Mouse (Mus musculus) hindbrain, embryonic 14.5 days (tissue): ENCODE results near the gene Izumo4. TPM values are rescaled to one million over a fixed set of nuclear protein-coding genes. Genes with fewer than 3 reads are reported as not detected.

Experiments used
- ATAC-seq: fragments of 200-750 bp; cut with Nextera tagmentation; 2 replicates; pipeline ENCODE4 v1.8.0; 2017; ENCODE audit warnings: moderate number of reproducible peaks, mild to moderate bottlenecking, moderate TSS enrichment, moderate library complexity; ENCODE audit not compliant: low FRiP score
- DNase-seq: peaks from one replicate; pipeline ENCODE4 v3.0.0-alpha.2; 2015; ENCODE audit warnings: low spot score
- H3K27ac ChIP-seq: fragments of 300-500 bp; sonication (generic); 2 replicates; pipeline ENCODE4 v1.5.1; 2014; ENCODE audit warnings: mild to moderate bottlenecking, moderate library complexity
- H3K27me3 ChIP-seq: fragments of 300-500 bp; sonication (generic); 2 replicates; pipeline ENCODE4 v1.6.1; 2014; ENCODE audit warnings: mild to moderate bottlenecking, low read length, mixed read lengths; ENCODE audit not compliant: control insufficient read depth, insufficient read depth
- H3K36me3 ChIP-seq: fragments of 300-500 bp; sonication (generic); replicated peaks from 2 replicates; pipeline ENCODE4 v1.6.1; 2014; ENCODE audit not compliant: control insufficient read depth, insufficient read depth
- H3K4me1 ChIP-seq: fragments of 300-500 bp; sonication (generic); replicated peaks from 2 replicates; pipeline ENCODE4 v1.6.1; 2014; ENCODE audit warnings: antibody characterized with exemption, low read length, mixed read lengths; ENCODE audit not compliant: control insufficient read depth, insufficient read depth
- H3K4me2 ChIP-seq: fragments of 300-500 bp; sonication (generic); replicated peaks from 2 replicates; pipeline ENCODE4 v1.6.1; 2014; ENCODE audit warnings: mild to moderate bottlenecking, moderate library complexity
- H3K4me3 ChIP-seq: fragments of 300-500 bp; sonication (generic); replicated peaks from 2 replicates; pipeline ENCODE4 v1.5.1; 2014; ENCODE audit warnings: mild to moderate bottlenecking, low read length
- H3K9ac ChIP-seq: fragments of 300-500 bp; sonication (generic); 2 replicates; pipeline ENCODE4 v1.6.1; 2014
- H3K9me3 ChIP-seq: fragments of 300-500 bp; sonication (generic); 2 replicates; pipeline ENCODE4 v1.6.1; 2016; ENCODE audit warnings: low read length; ENCODE audit not compliant: control insufficient read depth
- WGBS: fragments of 180-500 bp; shearing (Covaris S2); extraction: QIAGEN DNeasy Blood & Tissue Kit; methylation state at CpG from one replicate; pipeline ENCODE4 v1.1.7; 2014; 5-methylcytosine and 5-hydroxymethylcytosine counted together
- polyA plus RNA-seq: library from polyadenylated mRNA; unstranded; fragments of >200 nt; fragmentation: Nextera tagmentation; extraction: Ambion mirVana; gene quantifications from 2 replicates; pipeline ENCODE4 v1.2.1, GENCODE M21; 2014

The Izumo4 gene
- polyA plus RNA-seq, 1 experiment from 2014 or later = 20.4 TPM

DNA sequence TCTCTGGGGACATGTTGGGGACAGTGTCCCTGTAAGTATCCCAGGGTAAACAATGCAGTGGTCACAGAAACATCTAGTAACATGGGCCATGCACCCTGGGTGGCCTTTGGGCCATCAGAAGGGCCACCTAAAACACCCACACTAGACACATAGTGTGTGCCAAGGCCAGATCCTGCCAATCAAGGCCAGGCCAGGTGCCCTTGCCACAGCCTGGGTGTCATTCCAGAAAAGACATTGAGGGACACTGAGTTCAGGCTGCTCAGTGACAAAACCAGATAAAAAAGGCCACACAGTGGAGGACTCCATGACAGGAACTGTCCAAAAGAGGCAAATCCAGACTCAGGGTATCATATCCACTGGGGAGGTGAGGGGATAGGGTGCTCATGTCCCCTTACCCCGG, 18.3 kb upstream of the Izumo4 start:
- no peak overlapping the region for H3K4me3 ChIP-seq
- peaks cover 50% of the 10 kb centered on the region for H3K36me3 ChIP-seq
- ATAC-seq = no peak

GRCm38 (mm10) chr10:80684214-80684613, 17.8 kb upstream of the Izumo4 start:
- DNase-seq (no peak), ATAC-seq (no peak)
- WGBS = 57% methylated on average over 6 of the region's 6 CpGs
- no peaks in the 10 kb centered on the region for H3K9me3 ChIP-seq
- no peaks in the 10 kb centered on the region; the same call in 1 of the 2 replicates for H3K4me1 ChIP-seq
- H3K4me3 ChIP-seq = no peak overlapping the region
- H3K9ac ChIP-seq = no peak overlapping the region
- no peak overlapping the region for H3K27ac ChIP-seq
- H3K36me3 ChIP-seq = peaks cover 55% of the 10 kb centered on the region
- H3K4me2 ChIP-seq = no peak overlapping the region
- H3K27me3 ChIP-seq = no peaks in the 10 kb centered on the region

More for the DNA sequence above, 18.3 kb upstream of the Izumo4 start:
- Histone ChIP-seq H3K4me1 (peaks cover 6% of the 10 kb centered on the region; the same call in 1 of the 2 replicates), H3K27me3 (no peaks in the 10 kb centered on the region), H3K9ac (no peak overlapping the region), H3K4me2 (no peak overlapping the region), H3K27ac (no peak overlapping the region), H3K9me3 (no peaks in the 10 kb centered on the region)
- WGBS = 89% methylated on average over 1 of the region's 1 CpGs
- no peak for DNase-seq

DNA sequence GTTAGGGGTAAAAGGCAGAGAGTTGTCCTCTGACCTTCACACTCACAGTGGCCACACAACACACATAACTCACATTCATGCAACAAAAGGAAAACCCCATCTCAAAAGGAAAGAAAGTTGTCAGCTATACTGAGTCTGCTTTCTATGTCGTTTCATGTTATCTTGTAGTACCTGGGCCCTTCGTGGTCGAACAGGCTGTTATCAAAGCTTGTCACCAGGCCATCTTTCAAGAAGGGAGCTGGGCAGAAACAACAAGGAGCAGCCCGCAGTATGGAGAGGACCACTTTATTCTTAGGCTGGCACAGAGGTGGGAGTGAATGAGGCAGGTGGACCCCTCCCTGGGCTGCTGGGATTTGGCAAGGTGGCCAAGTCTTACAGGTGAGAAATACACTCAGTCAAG, 17.0 kb upstream of the Izumo4 start:
- no peaks in the 10 kb centered on the region for H3K4me1 ChIP-seq
- H3K27ac ChIP-seq = no peak overlapping the region
- H3K4me2 ChIP-seq = no peak overlapping the region
- H3K9ac ChIP-seq = no peak overlapping the region
- no peaks in the 10 kb centered on the region for H3K9me3 ChIP-seq
- peaks cover 63% of the 10 kb centered on the region for H3K36me3 ChIP-seq
- no peaks in the 10 kb centered on the region for H3K27me3 ChIP-seq
- 91% methylated on average over 4 of the region's 4 CpGs for WGBS
- no peak for ATAC-seq
- no peak overlapping the region for H3K4me3 ChIP-seq
- no peak for DNase-seq

DNA sequence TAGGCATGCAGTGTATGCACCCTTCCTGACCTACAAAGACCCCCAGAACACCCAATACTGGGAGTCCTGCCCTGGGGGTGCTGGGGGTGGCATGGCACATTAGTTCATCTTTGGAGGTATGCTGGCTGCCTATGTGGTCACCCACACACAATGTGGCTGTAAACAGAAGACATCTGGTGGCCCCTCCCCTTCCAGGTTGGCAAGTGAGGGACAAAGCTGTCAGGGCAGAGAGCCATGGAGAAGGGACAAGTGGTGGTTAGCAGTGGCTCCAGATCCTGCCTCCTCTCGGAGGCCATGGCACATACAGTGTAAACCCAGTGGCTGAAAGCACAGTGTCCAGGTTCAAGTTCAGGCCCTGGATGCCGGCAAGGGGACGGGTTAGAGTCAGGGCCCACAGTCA, 15.4 kb upstream of the Izumo4 start:
- DNase-seq (no peak), ATAC-seq (no peak)
- H3K4me3 ChIP-seq = no peak overlapping the region
- no peaks in the 10 kb centered on the region for H3K27me3 ChIP-seq
- WGBS = 94% methylated on average over 3 of the region's 3 CpGs
- no peak overlapping the region for H3K27ac ChIP-seq
- no peaks in the 10 kb centered on the region for H3K4me1 ChIP-seq
- no peaks in the 10 kb centered on the region for H3K9me3 ChIP-seq
- no peak overlapping the region for H3K9ac ChIP-seq
- peaks cover 79% of the 10 kb centered on the region for H3K36me3 ChIP-seq
- H3K4me2 ChIP-seq = no peak overlapping the region

DNA sequence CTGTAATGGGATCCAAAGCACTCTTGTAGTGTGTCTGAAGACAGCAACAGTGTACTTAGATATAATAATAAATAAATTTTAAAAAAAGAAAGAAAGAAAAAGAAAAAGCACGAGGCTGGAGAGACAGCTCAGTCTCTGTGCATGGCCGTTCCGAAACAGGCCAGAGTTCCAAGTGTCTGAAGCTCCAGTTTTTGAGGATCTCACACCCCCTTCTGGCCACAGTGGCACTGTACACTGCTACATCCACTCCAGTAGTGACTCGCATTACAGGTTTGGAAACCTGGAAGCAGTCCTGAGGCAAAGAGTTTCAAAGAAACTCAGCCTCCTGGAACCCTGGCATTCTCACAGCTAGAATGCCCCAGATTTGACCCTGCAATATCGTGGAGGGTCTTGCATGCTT, 14.1 kb upstream of the Izumo4 start:
- Histone ChIP-seq H3K4me2 (no peak overlapping the region), H3K27me3 (no peaks in the 10 kb centered on the region), H3K27ac (no peak overlapping the region), H3K9me3 (no peaks in the 10 kb centered on the region), H3K4me1 (no peaks in the 10 kb centered on the region), H3K4me3 (no peak overlapping the region), H3K9ac (no peak overlapping the region), H3K36me3 (peaks cover 79% of the 10 kb centered on the region)
- WGBS = 46% methylated on average over 5 of the region's 5 CpGs
- DNase-seq = peak; percentile 52
- ATAC-seq = no peak

DNA sequence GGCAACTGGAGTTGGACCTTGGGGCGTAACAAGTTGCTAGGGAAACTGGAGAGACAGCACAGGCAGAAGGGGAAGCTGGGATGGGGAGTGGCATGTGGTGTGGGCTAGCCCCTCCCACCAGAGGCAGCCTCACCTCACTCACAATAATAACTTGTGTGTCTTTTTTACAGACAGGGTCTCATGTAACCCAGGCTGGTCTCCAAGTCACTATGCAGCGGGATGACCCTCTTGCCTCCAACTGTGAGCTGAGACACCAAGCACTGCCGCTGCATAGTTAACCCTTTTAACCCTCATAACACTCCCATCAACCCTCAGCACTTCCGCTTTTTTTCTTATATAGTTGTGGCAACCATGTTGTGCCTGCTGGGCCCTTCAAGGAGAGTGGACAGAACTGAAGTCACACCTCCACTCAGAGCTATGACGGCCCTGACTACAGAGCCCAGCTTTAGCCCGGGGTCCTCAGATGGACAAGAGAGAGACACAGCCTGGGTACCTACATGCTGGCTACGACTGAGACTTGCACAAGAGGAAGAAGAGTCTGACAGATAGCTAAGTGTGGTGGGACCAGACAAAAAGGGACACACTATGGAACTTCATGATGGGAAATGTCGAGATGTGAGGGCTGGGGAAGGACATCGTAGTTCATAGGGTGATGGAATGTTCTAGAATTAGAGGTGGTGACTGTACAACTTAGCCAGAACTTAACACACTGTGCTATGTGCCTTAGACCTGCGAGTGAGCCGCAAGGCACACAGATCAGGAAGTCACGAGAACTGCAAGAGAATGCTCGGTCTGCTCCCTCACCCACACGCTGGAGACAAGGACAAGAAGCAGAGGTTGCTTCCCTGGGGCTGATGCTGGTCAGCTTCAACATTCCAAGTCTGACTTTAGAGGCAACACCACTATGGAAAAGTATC, 9.5 kb upstream of the Izumo4 start:
- Histone ChIP-seq H3K36me3 (peaks cover 54% of the 10 kb centered on the region), H3K4me2 (no peak overlapping the region), H3K4me1 (no peaks in the 10 kb centered on the region), H3K4me3 (no peak overlapping the region), H3K9ac (no peak overlapping the region), H3K27me3 (no peaks in the 10 kb centered on the region), H3K9me3 (no peaks in the 10 kb centered on the region), H3K27ac (no peak overlapping the region)
- WGBS = 82% methylated on average over 14 of the region's 14 CpGs
- ATAC-seq = no peak
- no peak for DNase-seq

DNA sequence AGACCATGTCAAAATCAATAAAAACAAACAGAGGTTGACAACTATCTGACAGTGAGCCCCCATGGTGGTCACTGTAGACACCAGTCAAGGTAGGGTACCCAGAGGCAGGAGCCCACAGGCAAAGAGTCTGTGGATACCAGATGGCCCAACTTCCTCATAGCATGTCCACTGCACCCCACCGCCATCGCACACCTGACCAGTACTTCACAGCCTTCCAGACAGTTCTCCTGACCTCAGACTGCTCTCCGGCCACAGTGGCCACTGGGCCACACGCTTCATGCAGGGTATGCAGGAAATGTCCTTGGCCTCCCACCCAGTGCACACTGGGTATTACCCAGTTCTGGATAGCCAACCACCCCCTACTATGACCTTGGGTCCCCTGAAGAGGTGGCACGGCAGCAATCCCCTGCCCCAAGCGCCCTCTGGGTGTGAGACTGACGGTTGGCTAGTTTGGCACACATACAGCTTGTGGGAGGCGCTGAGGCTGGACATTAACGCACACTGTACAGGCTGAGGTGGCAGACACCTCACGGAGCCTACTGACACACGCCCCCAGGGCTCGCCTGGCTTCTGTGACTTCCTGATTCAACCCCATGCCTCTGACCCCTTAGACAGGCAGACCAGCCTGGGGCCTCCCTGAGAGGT, 8.5 kb upstream of the Izumo4 start:
- no peaks in the 10 kb centered on the region for H3K9me3 ChIP-seq
- peaks cover 54% of the 10 kb centered on the region for H3K36me3 ChIP-seq
- H3K9ac ChIP-seq = no peak overlapping the region
- H3K4me1 ChIP-seq = no peaks in the 10 kb centered on the region; the same call in 1 of the 2 replicates
- H3K27me3 ChIP-seq = no peaks in the 10 kb centered on the region
- no peak overlapping the region for H3K4me3 ChIP-seq
- no peak for ATAC-seq
- no peak overlapping the region for H3K4me2 ChIP-seq
- H3K27ac ChIP-seq = no peak overlapping the region
- WGBS = 92% methylated on average over 12 of the region's 12 CpGs
- no peak for DNase-seq

DNA sequence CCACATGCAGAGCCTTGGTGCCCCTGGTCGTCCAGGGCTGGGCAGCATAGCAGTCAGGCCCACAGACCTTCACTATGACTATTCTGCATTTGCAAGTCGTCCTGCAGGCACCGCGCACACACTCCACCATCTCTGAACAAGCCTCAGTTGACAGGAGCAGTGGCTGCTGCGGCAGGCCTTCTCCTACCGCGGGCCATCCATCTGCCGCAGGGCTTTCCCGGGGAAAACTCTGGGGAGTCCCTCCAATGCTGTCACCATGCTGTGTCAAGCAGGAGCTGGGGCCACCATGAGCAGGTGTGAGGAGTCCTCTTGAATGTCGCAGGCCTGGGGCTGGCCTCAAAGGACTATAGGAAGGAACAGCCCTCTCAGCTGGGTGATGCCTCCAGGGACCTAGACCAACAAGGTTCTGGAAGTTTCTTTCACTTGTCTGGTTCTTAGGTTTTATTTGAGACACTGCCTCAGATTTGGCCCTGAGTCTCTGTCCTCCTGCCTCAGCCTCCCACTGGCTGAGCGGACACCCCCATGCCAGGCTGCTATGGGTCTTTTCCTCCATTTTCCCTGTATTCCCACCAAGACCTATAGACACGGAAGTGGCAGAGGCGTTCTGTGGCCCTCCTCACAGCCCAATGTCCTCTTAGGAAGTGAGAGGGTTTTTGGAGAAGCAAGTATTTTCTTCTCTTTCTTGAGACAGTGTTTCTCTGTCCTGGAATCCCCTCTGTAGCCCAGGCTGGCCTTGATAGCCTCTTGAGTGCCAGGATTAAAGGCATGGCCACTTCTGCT, 7.6 kb upstream of the Izumo4 start:
- ATAC-seq (no peak), DNase-seq (no peak)
- Histone ChIP-seq H3K9ac (no peak overlapping the region), H3K4me1 (no peaks in the 10 kb centered on the region; the same call in 1 of the 2 replicates), H3K27me3 (no peaks in the 10 kb centered on the region), H3K4me2 (no peak overlapping the region), H3K36me3 (peaks cover 46% of the 10 kb centered on the region), H3K4me3 (no peak overlapping the region), H3K27ac (no peak overlapping the region), H3K9me3 (no peaks in the 10 kb centered on the region)
- WGBS = 85% methylated on average over 13 of the region's 13 CpGs

DNA sequence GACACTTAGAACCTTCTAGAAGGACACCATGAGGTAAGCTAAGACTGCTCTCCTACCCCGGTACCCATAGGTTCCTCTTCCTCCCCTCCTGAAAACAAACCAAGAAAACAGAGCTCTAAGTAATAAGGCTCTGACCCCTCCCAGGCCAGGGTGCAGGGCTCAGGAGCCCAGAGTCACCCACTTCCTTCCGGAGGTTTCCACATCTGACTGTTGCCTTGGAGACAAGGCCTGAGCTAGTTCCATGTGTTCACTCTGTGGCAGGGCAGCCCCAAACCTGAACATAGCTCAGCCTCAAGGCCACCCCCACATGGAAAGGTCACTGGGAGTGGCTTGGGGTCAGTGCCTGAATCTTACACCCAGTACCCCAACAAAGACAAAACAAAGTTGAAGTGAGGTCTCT, 6.8 kb upstream of the Izumo4 start:
- H3K4me2 ChIP-seq = no peak overlapping the region
- no peaks in the 10 kb centered on the region for H3K27me3 ChIP-seq
- no peak overlapping the region for H3K4me3 ChIP-seq
- peaks cover 8% of the 10 kb centered on the region for H3K4me1 ChIP-seq
- no peaks in the 10 kb centered on the region for H3K9me3 ChIP-seq
- ATAC-seq (no peak), DNase-seq (no peak)
- WGBS = 84% methylated on average over 2 of the region's 2 CpGs
- peaks cover 38% of the 10 kb centered on the region for H3K36me3 ChIP-seq
- H3K9ac ChIP-seq = no peak overlapping the region
- no peak overlapping the region for H3K27ac ChIP-seq
